Mouse (Mus musculus): ENCODE results near the gene Ntrk2.

DNA sequence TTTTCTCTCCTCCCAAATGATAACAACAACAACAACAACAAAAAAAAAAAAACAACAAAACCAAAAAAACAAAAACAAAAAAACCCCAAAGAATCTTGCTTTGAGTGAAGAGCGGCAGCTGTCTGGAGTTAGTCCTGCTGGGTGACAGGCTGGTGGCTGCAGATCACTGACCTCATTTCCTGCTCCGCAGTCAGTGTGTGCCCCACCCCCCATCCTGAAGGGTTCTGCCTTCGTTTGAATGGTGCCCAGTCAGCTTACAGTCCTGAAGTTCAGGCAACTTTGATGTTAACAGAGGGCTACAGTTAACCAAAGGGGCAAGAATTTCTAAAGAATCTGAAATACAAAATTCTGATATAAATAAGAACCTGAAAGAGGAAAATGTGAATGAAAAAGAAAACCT, 19.9 kb upstream of the Ntrk2 start:
- TF ChIP-seq POLR2A (IDR thresholded peaks at IDR 0.05; ENCODE audit: borderline replicate concordance, extremely low read depth, low read depth, low read length) (no peak), CTCF (IDR thresholded peaks at IDR 0.05; ENCODE audit: insufficient read depth, low read length) (no peak)

All from lung, adult 2 months (tissue).